Mouse (Mus musculus) bone marrow macrophage, adult 2 months (primary cell): ENCODE results near the gene Gnb1l. TPM values are rescaled to one million over a fixed set of nuclear protein-coding genes. Genes with fewer than 3 reads are reported as not detected.

Experiments used
- H3K27ac ChIP-seq: 2 replicates; pipeline ENCODE4 v1.5.1; 2012; ENCODE audit warnings: low read depth, low read length; ENCODE audit not compliant: insufficient read depth
- H3K4me1 ChIP-seq: 2 replicates; pipeline ENCODE4 v1.6.1; 2012; ENCODE audit warnings: low read length; ENCODE audit not compliant: control insufficient read depth, insufficient read depth
- H3K4me3 ChIP-seq: 2 replicates; pipeline ENCODE4 v1.5.1; 2012; ENCODE audit warnings: mild to moderate bottlenecking, low read length, moderate library complexity; ENCODE audit not compliant: insufficient read depth
- CTCF ChIP-seq: IDR thresholded peaks from 2 replicates; pipeline ENCODE4 v1.5.1; 2012; ENCODE audit warnings: low read depth, mild to moderate bottlenecking, low read length, moderate library complexity
- POLR2A ChIP-seq: IDR thresholded peaks from 2 replicates; pipeline ENCODE4 v1.6.1; 2012; ENCODE audit warnings: mild to moderate bottlenecking, low read depth, low read length, borderline replicate concordance
- polyA plus RNA-seq: library from polyadenylated mRNA; stranded (reverse); fragments of >200 nt; gene quantifications from 2 replicates; pipeline ENCODE4 v1.2.4, GENCODE M21; 2012; ENCODE audit not compliant: missing spikeins, insufficient read depth, insufficient read length

Gene Gnb1l
- polyA plus RNA-seq, 1 experiment: 1.8 TPM

GRCm38 (mm10) chr16:18462031-18462430 lies 36.5 kb upstream of the Gnb1l start:
- H3K4me3 ChIP-seq: no peak overlapping the region
- no peak overlapping the region for H3K27ac ChIP-seq
- peaks cover 33% of the 10 kb centered on the region for H3K4me1 ChIP-seq
- TF ChIP-seq POLR2A (no peak), CTCF (no peak)

- Histone ChIP-seq H3K27ac (no peak overlapping the region), H3K4me3 (no peak overlapping the region), H3K4me1 (peaks cover 33% of the 10 kb centered on the region)
- TF ChIP-seq CTCF (no peak), POLR2A (no peak)
These were observed 35.9 kb upstream of the Gnb1l start for GRCm38 (mm10) chr16:18462598-18462997.

- Histone ChIP-seq H3K27ac (peak overlapping the region; percentile 30; the same call in 1 of the 2 replicates), H3K4me1 (peaks cover 33% of the 10 kb centered on the region), H3K4me3 (no peak overlapping the region)
- no peak for TF ChIP-seq POLR2A
- TF ChIP-seq CTCF: no peak
These were observed 34.2 kb upstream of the Gnb1l start for GRCm38 (mm10) chr16:18464271-18464670.

GRCm38 (mm10) chr16:18470829-18471228 lies 27.7 kb upstream of the Gnb1l start:
- Histone ChIP-seq H3K27ac (no peak overlapping the region), H3K4me1 (0 out of 2 replicates have a peak, but pooled peaks cover under 1% of the 10 kb centered on the region), H3K4me3 (no peak overlapping the region)
- TF ChIP-seq POLR2A (no peak), CTCF (0 out of 2 replicates have a peak, but pooled peaks have one; percentile 16)

GRCm38 (mm10) chr16:18471381-18471955 lies 27.0 kb upstream of the Gnb1l start:
- TF ChIP-seq CTCF (no peak), POLR2A (no peak)
- Histone ChIP-seq H3K4me1 (no peaks in the 10 kb centered on the region), H3K27ac (no peak overlapping the region), H3K4me3 (no peak overlapping the region)

GRCm38 (mm10) chr16:18471976-18472375 lies 26.5 kb upstream of the Gnb1l start:
- no peak for TF ChIP-seq CTCF
- TF ChIP-seq POLR2A: no peak
- Histone ChIP-seq H3K4me1 (no peaks in the 10 kb centered on the region), H3K27ac (no peak overlapping the region), H3K4me3 (no peak overlapping the region)

- no peaks in the 10 kb centered on the region for H3K4me1 ChIP-seq
- no peak overlapping the region for H3K4me3 ChIP-seq
- no peak overlapping the region for H3K27ac ChIP-seq
- TF ChIP-seq POLR2A (no peak), CTCF (no peak)
These were observed 26.1 kb upstream of the Gnb1l start for GRCm38 (mm10) chr16:18472416-18472815.

- H3K27ac ChIP-seq: no peak overlapping the region
- H3K4me1 ChIP-seq: no peaks in the 10 kb centered on the region
- TF ChIP-seq POLR2A (no peak), CTCF (no peak)
- no peak overlapping the region for H3K4me3 ChIP-seq
These were observed 25.5 kb upstream of the Gnb1l start for GRCm38 (mm10) chr16:18472976-18473375.

- Histone ChIP-seq H3K4me3 (no peak overlapping the region), H3K27ac (no peak overlapping the region), H3K4me1 (no peaks in the 10 kb centered on the region)
- TF ChIP-seq CTCF (no peak), POLR2A (no peak)
These were observed 24.5 kb upstream of the Gnb1l start for GRCm38 (mm10) chr16:18474021-18474420.

GRCm38 (mm10) chr16:18477996-18478395 lies 20.5 kb upstream of the Gnb1l start:
- TF ChIP-seq POLR2A: no peak
- TF ChIP-seq CTCF: no peak
- Histone ChIP-seq H3K27ac (no peak overlapping the region), H3K4me1 (no peaks in the 10 kb centered on the region), H3K4me3 (no peak overlapping the region)
